Mouse (Mus musculus): ENCODE data around the gene Tpt1. TPM values are rescaled to one million over a fixed set of nuclear protein-coding genes. Genes with fewer than 3 reads are reported as not detected.

Gene Tpt1
- polyA plus RNA-seq (2015; fragmentation: Nextera tagmentation; extraction: Ambion mirVana), result 680 and 730 TPM in 2 replicates

GRCm38 (mm10) chr14:75844867-75845697 is at the start of gene Tpt1:
Tpt1 (plus strand) TSS chr14:75845093.
- H3K9ac ChIP-seq, result peak within 1 kb of the TSS; percentile 98
- peaks cover 41% of the 10 kb centered on the region for H3K4me1 ChIP-seq (replicated peaks)
- peak; percentile 94 for ATAC-seq (ENCODE audit: low read depth)
- H3K4me2 ChIP-seq, result peak within 1 kb of the TSS; percentile 82
- peak within 1 kb of the TSS; percentile 99 for H3K27ac ChIP-seq
- DNase-seq, result peak; percentile 99
- peaks cover 39% of the 10 kb centered on the region for H3K36me3 ChIP-seq
- H3K4me3 ChIP-seq (replicated peaks), result peak within 1 kb of the TSS; percentile 97
- no peaks in the 10 kb centered on the region for H3K9me3 ChIP-seq (replicated peaks)
- under 1% methylated on average over 107 of the region's 108 CpGs for WGBS (ENCODE audit: insufficient replicate concordance)
- no peaks in the 10 kb centered on the region for H3K27me3 ChIP-seq

DNA sequence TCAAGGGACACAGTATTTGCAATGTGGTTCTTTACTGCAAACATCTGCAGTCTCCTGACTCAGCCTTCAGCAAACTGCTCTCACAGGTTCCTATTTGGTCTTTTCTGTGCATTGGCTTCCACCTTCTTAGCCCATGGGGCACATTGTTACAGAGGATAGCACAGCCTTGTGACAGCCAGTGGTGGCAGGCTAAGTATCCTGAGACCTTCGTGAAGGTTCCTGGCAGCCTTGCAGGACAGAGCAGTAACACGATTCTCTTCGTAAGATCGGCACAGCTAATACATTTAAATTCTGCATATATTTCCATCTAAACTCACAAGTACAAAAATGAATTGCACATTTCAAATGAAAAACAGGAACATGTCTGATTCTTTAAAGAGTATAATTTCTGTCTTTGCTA is 49.0 kb upstream of the Tpt1 start:
- no peaks in the 10 kb centered on the region for H3K9me3 ChIP-seq (replicated peaks)
- H3K27me3 ChIP-seq, result peaks cover 3% of the 10 kb centered on the region
- no peak overlapping the region for H3K4me3 ChIP-seq (replicated peaks)
- DNase-seq (no peak), ATAC-seq (ENCODE audit: low read depth) (no peak)
- H3K27ac ChIP-seq, result no peak overlapping the region
- H3K4me2 ChIP-seq, result no peak overlapping the region
- H3K36me3 ChIP-seq, result no peaks in the 10 kb centered on the region
- 64% methylated on average over 4 of the region's 4 CpGs for WGBS (ENCODE audit: insufficient replicate concordance)
- H3K9ac ChIP-seq, result no peak overlapping the region
- no peaks in the 10 kb centered on the region for H3K4me1 ChIP-seq (replicated peaks)

DNA sequence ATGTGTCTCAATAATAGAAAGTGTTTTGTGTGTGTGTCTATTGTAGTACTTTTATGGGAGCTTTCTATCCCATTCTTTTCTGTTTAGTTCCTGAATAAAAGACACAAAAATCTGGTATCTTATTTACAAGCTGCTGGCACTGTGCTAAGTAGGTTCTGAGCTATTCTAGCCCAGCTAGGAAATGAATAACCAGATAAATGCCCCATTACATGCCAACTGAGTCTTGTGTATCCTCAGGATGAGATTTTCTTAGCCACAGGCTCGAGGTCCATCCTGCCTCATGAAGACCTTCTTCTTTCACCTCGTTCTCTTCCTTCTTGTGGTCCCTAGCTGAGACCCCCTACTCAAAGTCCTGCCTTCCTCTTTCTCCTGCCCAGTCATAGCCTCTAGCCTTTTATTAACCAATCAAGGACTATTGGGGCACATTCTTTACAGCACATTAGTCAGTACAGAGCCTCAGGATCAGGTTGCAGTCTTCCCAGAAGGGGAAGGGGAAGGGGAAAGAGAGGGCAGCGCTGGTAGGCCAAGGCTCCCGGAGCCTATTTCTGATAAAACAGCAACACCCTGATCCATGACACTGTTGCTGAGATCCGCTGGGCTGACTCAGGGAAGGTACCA is 47.0 kb upstream of the Tpt1 start:
- H3K27me3 ChIP-seq, result peaks cover 5% of the 10 kb centered on the region
- no peak overlapping the region for H3K27ac ChIP-seq
- H3K9me3 ChIP-seq (replicated peaks), result no peaks in the 10 kb centered on the region
- H3K4me3 ChIP-seq (replicated peaks), result no peak overlapping the region
- DNase-seq, result no peak
- 35% methylated on average over 5 of the region's 5 CpGs for WGBS (ENCODE audit: insufficient replicate concordance)
- H3K4me1 ChIP-seq (replicated peaks), result no peaks in the 10 kb centered on the region
- ATAC-seq (ENCODE audit: low read depth), result no peak
- H3K36me3 ChIP-seq, result no peaks in the 10 kb centered on the region
- no peak overlapping the region for H3K4me2 ChIP-seq
- no peak overlapping the region for H3K9ac ChIP-seq

DNA sequence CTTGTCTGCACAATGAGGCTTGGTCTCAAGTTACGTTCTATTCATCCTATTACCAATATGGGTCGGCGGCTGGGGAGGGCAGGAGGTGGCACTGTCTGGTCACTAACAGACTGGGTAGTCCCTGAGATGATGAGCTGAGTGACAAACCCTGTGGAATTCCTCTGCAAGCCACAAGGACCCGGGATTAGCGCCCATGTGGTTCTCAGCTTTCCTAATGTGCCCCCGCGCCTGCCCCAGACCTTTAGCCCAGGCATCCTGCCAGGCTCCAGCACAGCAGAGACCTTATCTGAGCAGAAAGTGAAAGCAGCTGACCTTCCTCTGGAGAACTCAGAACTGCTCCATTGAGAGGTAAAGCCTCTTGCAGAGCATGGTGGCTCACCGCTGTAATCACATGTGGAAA is 37.1 kb upstream of the Tpt1 start:
- Histone ChIP-seq H3K4me2 (no peak overlapping the region), H3K27me3 (0 out of 2 replicates have a peak, but pooled peaks cover 2% of the 10 kb centered on the region), H3K4me3 (replicated peaks) (no peak overlapping the region), H3K4me1 (replicated peaks) (no peaks in the 10 kb centered on the region), H3K27ac (no peak overlapping the region), H3K9ac (no peak overlapping the region), H3K9me3 (replicated peaks) (no peaks in the 10 kb centered on the region), H3K36me3 (no peaks in the 10 kb centered on the region)
- ATAC-seq (ENCODE audit: low read depth) (no peak), DNase-seq (no peak)
- 63% methylated on average over 8 of the region's 8 CpGs for WGBS (ENCODE audit: insufficient replicate concordance)

DNA sequence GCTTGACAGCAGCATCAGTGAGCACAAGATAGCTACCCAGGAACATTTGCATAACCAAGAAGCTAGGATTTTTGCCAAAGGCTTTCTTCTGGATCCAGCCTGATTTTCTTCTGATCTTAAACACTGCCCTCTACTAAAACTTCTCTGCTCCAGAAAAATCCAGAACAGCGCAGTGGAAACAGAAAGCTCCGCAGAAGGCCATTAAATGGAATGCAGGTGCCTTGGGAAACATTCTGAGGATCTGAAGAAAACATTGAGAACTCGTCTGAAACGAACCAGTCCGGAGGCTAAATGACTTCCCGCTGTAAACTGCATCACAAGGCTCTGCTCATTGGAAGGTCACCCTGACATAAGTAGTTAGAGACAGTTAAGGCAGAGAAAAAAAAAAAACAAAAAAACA is 35.0 kb upstream of the Tpt1 start:
- Histone ChIP-seq H3K4me2 (no peak overlapping the region), H3K27ac (no peak overlapping the region), H3K4me3 (replicated peaks) (no peak overlapping the region), H3K27me3 (0 out of 2 replicates have a peak, but pooled peaks cover 2% of the 10 kb centered on the region), H3K9ac (no peak overlapping the region), H3K4me1 (replicated peaks) (no peaks in the 10 kb centered on the region), H3K36me3 (no peaks in the 10 kb centered on the region), H3K9me3 (replicated peaks) (no peaks in the 10 kb centered on the region)
- 71% methylated on average over 6 of the region's 6 CpGs for WGBS (ENCODE audit: insufficient replicate concordance)
- DNase-seq (no peak), ATAC-seq (ENCODE audit: low read depth) (no peak)

GRCm38 (mm10) chr14:75818528-75818927 is 26.4 kb upstream of the Tpt1 start:
- 44% methylated on average over 2 of the region's 2 CpGs for WGBS (ENCODE audit: insufficient replicate concordance)
- Histone ChIP-seq H3K4me1 (replicated peaks) (no peaks in the 10 kb centered on the region), H3K36me3 (no peaks in the 10 kb centered on the region), H3K27me3 (no peaks in the 10 kb centered on the region), H3K9ac (no peak overlapping the region), H3K9me3 (replicated peaks) (no peaks in the 10 kb centered on the region), H3K4me3 (replicated peaks) (no peak overlapping the region), H3K4me2 (no peak overlapping the region), H3K27ac (no peak overlapping the region)
- ATAC-seq (ENCODE audit: low read depth) (no peak), DNase-seq (no peak)

GRCm38 (mm10) chr14:75819341-75819740 is 25.6 kb upstream of the Tpt1 start:
- 55% methylated on average over 2 of the region's 2 CpGs for WGBS (ENCODE audit: insufficient replicate concordance)
- Histone ChIP-seq H3K4me1 (replicated peaks) (no peaks in the 10 kb centered on the region), H3K36me3 (no peaks in the 10 kb centered on the region), H3K9me3 (replicated peaks) (no peaks in the 10 kb centered on the region), H3K4me2 (no peak overlapping the region), H3K27me3 (no peaks in the 10 kb centered on the region), H3K9ac (no peak overlapping the region), H3K4me3 (replicated peaks) (no peak overlapping the region), H3K27ac (no peak overlapping the region)
- ATAC-seq (ENCODE audit: low read depth) (no peak), DNase-seq (no peak)

GRCm38 (mm10) chr14:75820007-75820406 is 24.9 kb upstream of the Tpt1 start:
- Histone ChIP-seq H3K36me3 (no peaks in the 10 kb centered on the region), H3K4me2 (no peak overlapping the region), H3K27ac (no peak overlapping the region), H3K9me3 (replicated peaks) (no peaks in the 10 kb centered on the region), H3K4me3 (replicated peaks) (no peak overlapping the region), H3K4me1 (replicated peaks) (no peaks in the 10 kb centered on the region), H3K9ac (no peak overlapping the region), H3K27me3 (no peaks in the 10 kb centered on the region)
- WGBS (ENCODE audit: insufficient replicate concordance), result 69% methylated on average over 5 of the region's 5 CpGs
- ATAC-seq (ENCODE audit: low read depth) (no peak), DNase-seq (no peak)

- 44% methylated on average over 3 of the region's 3 CpGs for WGBS (ENCODE audit: insufficient replicate concordance)
- Histone ChIP-seq H3K27me3 (peaks cover 25% of the 10 kb centered on the region), H3K9ac (no peak overlapping the region), H3K4me1 (replicated peaks) (peaks cover 26% of the 10 kb centered on the region), H3K4me3 (replicated peaks) (no peak overlapping the region), H3K4me2 (no peak overlapping the region), H3K36me3 (no peaks in the 10 kb centered on the region), H3K9me3 (replicated peaks) (no peaks in the 10 kb centered on the region), H3K27ac (no peak overlapping the region)
- ATAC-seq (ENCODE audit: low read depth), result no peak
- DNase-seq, result no peak
These were observed 18.0 kb upstream of the Tpt1 start for GRCm38 (mm10) chr14:75826851-75827410.

GRCm38 (mm10) chr14:75828221-75828620 is 16.7 kb upstream of the Tpt1 start:
- no peak for ATAC-seq (ENCODE audit: low read depth)
- WGBS (ENCODE audit: insufficient replicate concordance), result 41% methylated on average over 11 of the region's 11 CpGs
- no peaks in the 10 kb centered on the region for H3K36me3 ChIP-seq
- no peaks in the 10 kb centered on the region for H3K9me3 ChIP-seq (replicated peaks)
- no peak overlapping the region for H3K27ac ChIP-seq
- DNase-seq, result no peak
- peak overlapping the region; percentile 78 for H3K4me2 ChIP-seq
- peaks cover 25% of the 10 kb centered on the region for H3K27me3 ChIP-seq
- peaks cover 39% of the 10 kb centered on the region for H3K4me1 ChIP-seq (replicated peaks)
- H3K4me3 ChIP-seq (replicated peaks), result peak overlapping the region; percentile 54
- H3K9ac ChIP-seq, result peak overlapping the region; percentile 62; the same call in 1 of the 2 replicates

- peak; percentile 80 for ATAC-seq (ENCODE audit: low read depth)
- Histone ChIP-seq H3K36me3 (no peaks in the 10 kb centered on the region), H3K9ac (peak overlapping the region; percentile 62), H3K27me3 (peaks cover 25% of the 10 kb centered on the region), H3K4me2 (peak overlapping the region; percentile 78), H3K9me3 (replicated peaks) (no peaks in the 10 kb centered on the region), H3K4me3 (replicated peaks) (peak overlapping the region; percentile 54), H3K27ac (peak overlapping the region; percentile 82), H3K4me1 (replicated peaks) (peaks cover 48% of the 10 kb centered on the region)
- DNase-seq, result peak; percentile 61
- WGBS (ENCODE audit: insufficient replicate concordance), result 5% methylated on average over 32 of the region's 32 CpGs
These were observed 15.8 kb upstream of the Tpt1 start for GRCm38 (mm10) chr14:75828866-75829806.
